Mouse (Mus musculus): ENCODE results near the gene Prkn.

- no peak for TF ChIP-seq CTCF (IDR thresholded peaks at IDR 0.05; ENCODE audit: low read depth, low read length)
- no peak for TF ChIP-seq GATA1 (IDR thresholded peaks at IDR 0.05; ENCODE audit: borderline replicate concordance, low read length)
These were observed 669.9 kb downstream of the Prkn start for GRCm38 (mm10) chr17:11510081-11510480.

Measured in G1E (cell line).